Mouse (Mus musculus): ENCODE results near the gene Fancg.

DNA sequence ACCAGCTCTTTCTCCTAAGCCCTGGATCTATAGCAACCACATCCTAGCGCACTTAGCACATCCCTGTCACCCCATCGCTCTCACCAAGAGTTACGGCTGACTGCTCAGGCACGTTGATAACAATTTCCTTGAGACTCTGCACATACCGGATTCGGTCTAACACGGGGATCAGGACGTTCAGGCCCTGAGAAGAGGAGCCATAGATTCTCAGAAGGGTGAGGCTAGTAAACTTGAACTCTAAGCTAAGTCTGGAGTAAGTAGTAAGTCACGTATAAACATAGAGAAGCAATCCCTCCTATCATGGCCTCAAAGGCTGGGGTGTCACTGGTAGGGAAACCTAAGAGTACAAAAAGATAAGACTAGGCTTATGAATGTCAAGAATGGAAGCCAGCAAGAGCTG lies 20.0 kb upstream of the Fancg start:
- TF ChIP-seq SMC3 (IDR thresholded peaks at IDR 0.05; ENCODE audit: low read depth, low read length) (no peak), CTCF (conservative IDR thresholded peaks at IDR 0.05 in 1 of 2, IDR thresholded peaks at IDR 0.05 in 1 of 2; ENCODE audit: low read depth in 2 of 2, low read length in 2 of 2) (no peak), POLR2A (IDR thresholded peaks at IDR 0.05; ENCODE audit: low read depth, low read length) (no peak), GABPA (IDR thresholded peaks at IDR 0.05; ENCODE audit: insufficient replicate concordance, low read depth, low read length) (no peak), ZC3H11A (IDR thresholded peaks at IDR 0.05; ENCODE audit: low read depth, low read length) (no peak), EP300 (IDR thresholded peaks at IDR 0.05; ENCODE audit: low read length) (no peak)
